Mouse (Mus musculus): ENCODE data around the gene Calhm5. TPM values are rescaled to one million over a fixed set of nuclear protein-coding genes. Genes with fewer than 3 reads are reported as not detected.
A peak's percentile ranks its signal among the peaks of the same experiment; 100 is the strongest.

The Calhm5 gene
- polyA plus RNA-seq, 2 experiments, result 0.29 to 0.54 TPM

- H3K27ac ChIP-seq (replicated peaks; ENCODE audit: low read depth, low read length), result no peak overlapping the region
- no peaks in the 10 kb centered on the region for H3K9me3 ChIP-seq (ENCODE audit: control insufficient read depth, low read length)
- no peak overlapping the region for H3K4me3 ChIP-seq (replicated peaks; ENCODE audit: low read length)
- H3K4me1 ChIP-seq (ENCODE audit: control insufficient read depth, insufficient read depth, low read length), result no peaks in the 10 kb centered on the region
- no peaks in the 10 kb centered on the region for H3K27me3 ChIP-seq (ENCODE audit: control insufficient read depth, insufficient read depth, low read length)
- TF ChIP-seq POLR2A (IDR thresholded peaks at IDR 0.05; ENCODE audit: borderline replicate concordance, extremely low read depth, insufficient read depth, insufficient read length), result no peak
- no peak overlapping the region for H3K4me2 ChIP-seq (replicated peaks; ENCODE audit: low read depth, low read length, severe bottlenecking)
- H3K9ac ChIP-seq (ENCODE audit: low read depth, low read length, severe bottlenecking), result no peak overlapping the region
- WGBS, result 66% methylated on average over 2 of the region's 2 CpGs
- ATAC-seq (ENCODE audit: low FRiP score, low read depth) (no peak), DNase-seq (ENCODE audit: low spot score) (no peak)
- no peaks in the 10 kb centered on the region for H3K36me3 ChIP-seq (ENCODE audit: control insufficient read depth, insufficient read depth, low read length)
Observed at GRCm38 (mm10) chr10:34131356-34131755, 35.0 kb upstream of the Calhm5 start.

GRCm38 (mm10) chr10:34128391-34128790 is 32.1 kb upstream of the Calhm5 start:
- no peaks in the 10 kb centered on the region for H3K4me1 ChIP-seq (ENCODE audit: control insufficient read depth, insufficient read depth, low read length)
- H3K27ac ChIP-seq (replicated peaks; ENCODE audit: low read depth, low read length), result no peak overlapping the region
- H3K4me2 ChIP-seq (replicated peaks; ENCODE audit: low read depth, low read length, severe bottlenecking), result no peak overlapping the region
- 73% methylated on average over 6 of the region's 6 CpGs for WGBS
- no peak overlapping the region for H3K9ac ChIP-seq (ENCODE audit: low read depth, low read length, severe bottlenecking)
- no peak for TF ChIP-seq POLR2A (IDR thresholded peaks at IDR 0.05; ENCODE audit: borderline replicate concordance, extremely low read depth, insufficient read depth, insufficient read length)
- no peak overlapping the region for H3K4me3 ChIP-seq (replicated peaks; ENCODE audit: low read length)
- H3K36me3 ChIP-seq (ENCODE audit: control insufficient read depth, insufficient read depth, low read length), result no peaks in the 10 kb centered on the region
- no peak for DNase-seq (ENCODE audit: low spot score)
- H3K9me3 ChIP-seq (ENCODE audit: control insufficient read depth, low read length), result no peaks in the 10 kb centered on the region
- no peak for ATAC-seq (ENCODE audit: low FRiP score, low read depth)
- H3K27me3 ChIP-seq (ENCODE audit: control insufficient read depth, insufficient read depth, low read length), result no peaks in the 10 kb centered on the region

- peak within 1 kb of the TSS; percentile 67 for H3K4me2 ChIP-seq (replicated peaks; ENCODE audit: low read depth, low read length, severe bottlenecking)
- no peaks in the 10 kb centered on the region for H3K4me1 ChIP-seq (ENCODE audit: control insufficient read depth, insufficient read depth, low read length)
- H3K9me3 ChIP-seq (ENCODE audit: control insufficient read depth, low read length), result no peaks in the 10 kb centered on the region
- no peak for TF ChIP-seq POLR2A (IDR thresholded peaks at IDR 0.05; ENCODE audit: borderline replicate concordance, extremely low read depth, insufficient read depth, insufficient read length)
- H3K9ac ChIP-seq (ENCODE audit: low read depth, low read length, severe bottlenecking), result peak within 1 kb of the TSS; percentile 52
- 0 out of 2 replicates have a peak, but pooled peaks have one; percentile 30 for ATAC-seq (ENCODE audit: low FRiP score, low read depth)
- DNase-seq (ENCODE audit: low spot score), result peak; percentile 39
- peak within 1 kb of the TSS; percentile 43 for H3K4me3 ChIP-seq (replicated peaks; ENCODE audit: low read length)
- no peaks in the 10 kb centered on the region for H3K27me3 ChIP-seq (ENCODE audit: control insufficient read depth, insufficient read depth, low read length)
- no peaks in the 10 kb centered on the region for H3K36me3 ChIP-seq (ENCODE audit: control insufficient read depth, insufficient read depth, low read length)
- WGBS, result 15% methylated on average over 44 of the region's 44 CpGs
- no peak within 1 kb of the TSS for H3K27ac ChIP-seq (replicated peaks; ENCODE audit: low read depth, low read length)
Observed at GRCm38 (mm10) chr10:34127392-34128378, 31.4 kb upstream of the Calhm5 start, which contains the start of gene Calhm6. Gene Calhm6, minus strand, starts transcription at chr10:34127984.

GRCm38 (mm10) chr10:34118421-34118820 is 22.1 kb upstream of the Calhm5 start:
- 79% methylated on average over 2 of the region's 2 CpGs for WGBS

GRCm38 (mm10) chr10:34117770-34118169 is 21.5 kb upstream of the Calhm5 start:
- Histone ChIP-seq H3K27ac (replicated peaks; ENCODE audit: low read depth, low read length) (no peak overlapping the region), H3K9ac (ENCODE audit: low read depth, low read length, severe bottlenecking) (no peak overlapping the region), H3K4me1 (ENCODE audit: control insufficient read depth, insufficient read depth, low read length) (no peaks in the 10 kb centered on the region), H3K4me3 (replicated peaks; ENCODE audit: low read length) (no peak overlapping the region), H3K36me3 (ENCODE audit: control insufficient read depth, insufficient read depth, low read length) (no peaks in the 10 kb centered on the region), H3K27me3 (ENCODE audit: control insufficient read depth, insufficient read depth, low read length) (no peaks in the 10 kb centered on the region), H3K9me3 (ENCODE audit: control insufficient read depth, low read length) (no peaks in the 10 kb centered on the region), H3K4me2 (replicated peaks; ENCODE audit: low read depth, low read length, severe bottlenecking) (no peak overlapping the region)
- no peak for TF ChIP-seq POLR2A (IDR thresholded peaks at IDR 0.05; ENCODE audit: borderline replicate concordance, extremely low read depth, insufficient read depth, insufficient read length)
- no peak for ATAC-seq (ENCODE audit: low FRiP score, low read depth)
- DNase-seq (ENCODE audit: low spot score), result no peak

More at GRCm38 (mm10) chr10:34118421-34118820, 22.1 kb upstream of the Calhm5 start:
- Histone ChIP-seq H3K4me1 (ENCODE audit: control insufficient read depth, insufficient read depth, low read length) (no peaks in the 10 kb centered on the region), H3K4me2 (replicated peaks; ENCODE audit: low read depth, low read length, severe bottlenecking) (no peak overlapping the region), H3K27ac (replicated peaks; ENCODE audit: low read depth, low read length) (no peak overlapping the region), H3K4me3 (replicated peaks; ENCODE audit: low read length) (no peak overlapping the region), H3K27me3 (ENCODE audit: control insufficient read depth, insufficient read depth, low read length) (no peaks in the 10 kb centered on the region), H3K9ac (ENCODE audit: low read depth, low read length, severe bottlenecking) (no peak overlapping the region), H3K9me3 (ENCODE audit: control insufficient read depth, low read length) (no peaks in the 10 kb centered on the region), H3K36me3 (ENCODE audit: control insufficient read depth, insufficient read depth, low read length) (no peaks in the 10 kb centered on the region)
- no peak for ATAC-seq (ENCODE audit: low FRiP score, low read depth)
- DNase-seq (ENCODE audit: low spot score), result no peak
- TF ChIP-seq POLR2A (IDR thresholded peaks at IDR 0.05; ENCODE audit: borderline replicate concordance, extremely low read depth, insufficient read depth, insufficient read length), result no peak
